8 mouse cellular contexts compared by ENCODE assay signal in genomic region chr3:100359036-100359435, GRCm38 (mm10).
A peak's percentile ranks its signal among the peaks of the same experiment; 100 is the strongest.
DNase-seq lines count a peak whose midpoint lies in the region; ATAC-seq and TF ChIP-seq lines count a peak whose summit lies in the region.

No protein-coding gene starts in this region.

- WGBS in limb, embryonic 11.5 days, result 34% methylated on average over 8 of the region's 8 CpGs
- 39% methylated on average over 8 of the region's 8 CpGs for WGBS in midbrain, embryonic 12.5 days

- H3K9ac ChIP-seq in limb, embryonic 11.5 days (ENCODE audit: low read length), result peak overlapping the region; percentile 52; the same call in 1 of the 2 replicates
- H3K9ac ChIP-seq in midbrain, embryonic 12.5 days (replicated peaks), result 0 out of 2 replicates have a peak overlapping the region, but pooled peaks have one; percentile 16

- H3K27me3 ChIP-seq in limb, embryonic 11.5 days (ENCODE audit: control insufficient read depth, insufficient read depth, low read length), result no peaks in the 10 kb centered on the region
- no peaks in the 10 kb centered on the region for H3K27me3 ChIP-seq in midbrain, embryonic 12.5 days

- H3K9me3 ChIP-seq in limb, embryonic 11.5 days (ENCODE audit: control insufficient read depth, low read length), result no peaks in the 10 kb centered on the region
- no peaks in the 10 kb centered on the region for H3K9me3 ChIP-seq in midbrain, embryonic 12.5 days

- ATAC-seq in limb, embryonic 11.5 days (ENCODE audit: insufficient number of reproducible peaks, low FRiP score, low TSS enrichment, low read depth), result 0 out of 2 replicates have a peak, but pooled peaks have one; percentile 51
- peak; percentile 81 for ATAC-seq in midbrain, embryonic 12.5 days (ENCODE audit: low FRiP score, low read depth)

- DNase-seq in gastrocnemius, adult 2 months, result peak; percentile 17
- no peak for DNase-seq in gastrocnemius, adult 8-10 months (ENCODE audit: low spot score in 2 of 2)
- DNase-seq in embryo, embryonic 10 days (ENCODE audit: low spot score), result peak; percentile 77
- peak; percentile 20 for DNase-seq in heart, adult 8-10 months (ENCODE audit: low spot score)
- peak; percentile 48 to 61 for DNase-seq in kidney, adult 8-10 months
- peak; percentile 60 for DNase-seq in limb, embryonic 11.5 days (ENCODE audit: low spot score)
- DNase-seq in spleen, adult 12 weeks (ENCODE audit: low spot score), result peak; percentile 4

- intact Hi-C loops in gastrocnemius, adult 2 months (cut with DNase I), result no loop called here

- TF ChIP-seq CTCF in gastrocnemius, adult 2 months (IDR thresholded peaks at IDR 0.05), result peak; percentile 62

- no peak overlapping the region for H3K27ac ChIP-seq in gastrocnemius, adult 2 months
- no peak overlapping the region for H3K27ac ChIP-seq in limb, embryonic 11.5 days (replicated peaks; ENCODE audit: low read depth, low read length)
- no peak overlapping the region for H3K27ac ChIP-seq in midbrain, embryonic 12.5 days (replicated peaks)

- no peaks in the 10 kb centered on the region for H3K36me3 ChIP-seq in limb, embryonic 11.5 days (ENCODE audit: control insufficient read depth, insufficient read depth, low read length)
- H3K36me3 ChIP-seq in midbrain, embryonic 12.5 days, result no peaks in the 10 kb centered on the region

- no peaks in the 10 kb centered on the region for H3K4me1 ChIP-seq in limb, embryonic 11.5 days (ENCODE audit: control insufficient read depth, insufficient read depth, low read length)
- no peaks in the 10 kb centered on the region for H3K4me1 ChIP-seq in midbrain, embryonic 12.5 days

- H3K4me3 ChIP-seq in gastrocnemius, adult 2 months, result peak overlapping the region; percentile 58
- no peak overlapping the region for H3K4me3 ChIP-seq in limb, embryonic 11.5 days (ENCODE audit: low read depth, low read length)
- H3K4me3 ChIP-seq in midbrain, embryonic 12.5 days, result peak overlapping the region; percentile 22

- H3K4me2 ChIP-seq in limb, embryonic 11.5 days (ENCODE audit: low read depth, severe bottlenecking), result peak overlapping the region; percentile 30; the same call in 1 of the 2 replicates
- H3K4me2 ChIP-seq in midbrain, embryonic 12.5 days (replicated peaks), result peak overlapping the region; percentile 49

Comparison
In these comparisons a context has a peak if more than half of its experiments do, and no peak if none do; other contexts are left out.
1. DNase-seq: peak in gastrocnemius, adult 2 months (single experiment), embryo, embryonic 10 days (single experiment), heart, adult 8-10 months (single experiment), kidney, adult 8-10 months (2 of 2), limb, embryonic 11.5 days (single experiment) and spleen, adult 12 weeks (single experiment); none in gastrocnemius, adult 8-10 months (0 of 2).